Mouse (Mus musculus) stomach, postnatal 0 days (tissue): Measurements from ENCODE around the gene Cdyl. TPM values are rescaled to one million over a fixed set of nuclear protein-coding genes. Genes with fewer than 3 reads are reported as not detected.

Experiments
- ATAC-seq: fragments of 200-750 bp; cut with Nextera tagmentation; 2 replicates; pipeline ENCODE4 v1.8.0; 2017; ENCODE audit not compliant: low FRiP score, low TSS enrichment
- DNase-seq: peaks from one replicate; pipeline ENCODE4 v3.0.0-alpha.2; 2016; ENCODE audit warnings: low spot score
- H3K27ac ChIP-seq: fragments of 300-500 bp; sonication (generic); replicated peaks from 2 replicates; pipeline ENCODE4 v1.5.1; 2014; ENCODE audit warnings: mild to moderate bottlenecking, control low read depth
- H3K27me3 ChIP-seq: fragments of 300-500 bp; sonication (generic); 2 replicates; pipeline ENCODE4 v1.6.1; 2014; ENCODE audit warnings: low read length; ENCODE audit not compliant: control insufficient read depth, insufficient read depth
- H3K36me3 ChIP-seq: fragments of 300-500 bp; sonication (generic); 2 replicates; pipeline ENCODE4 v1.6.1; 2014; ENCODE audit warnings: low read length, mixed read lengths; ENCODE audit not compliant: control insufficient read depth, insufficient read depth
- H3K4me1 ChIP-seq: fragments of 300-500 bp; sonication (generic); replicated peaks from 2 replicates; pipeline ENCODE4 v1.6.1; 2014; ENCODE audit warnings: antibody characterized with exemption; ENCODE audit not compliant: control insufficient read depth, insufficient read depth
- H3K4me2 ChIP-seq: fragments of 300-500 bp; sonication (generic); replicated peaks from 2 replicates; pipeline ENCODE4 v1.6.1; 2014; ENCODE audit warnings: low read depth, mild to moderate bottlenecking, control low read depth, moderate library complexity
- H3K4me3 ChIP-seq: fragments of 300-500 bp; sonication (generic); 2 replicates; pipeline ENCODE4 v1.5.1; 2014; ENCODE audit warnings: low read depth, low read length, control low read depth
- H3K9ac ChIP-seq: fragments of 300-500 bp; sonication (generic); 2 replicates; pipeline ENCODE4 v1.6.1; 2014; ENCODE audit warnings: mild to moderate bottlenecking, low read length, control low read depth, mixed read lengths
- H3K9me3 ChIP-seq: fragments of 300-500 bp; sonication (generic); 2 replicates; pipeline ENCODE4 v1.6.1; 2016; ENCODE audit warnings: low read length; ENCODE audit not compliant: control insufficient read depth
- CTCF ChIP-seq: IDR thresholded peaks from 2 replicates; pipeline ENCODE4 v1.5.1; 2016; ENCODE audit warnings: antibody characterized with exemption, low read depth, mild to moderate bottlenecking, moderate library complexity
- EP300 ChIP-seq: optimal IDR thresholded peaks from 2 replicates; pipeline ENCODE3; 2016; ENCODE audit warnings: antibody characterized with exemption
- WGBS: fragments of 180-500 bp; shearing (Covaris S2); extraction: QIAGEN DNeasy Blood & Tissue Kit; methylation state at CpG from one replicate; pipeline ENCODE4 v1.1.7; 2014; 5-methylcytosine and 5-hydroxymethylcytosine counted together
- polyA plus RNA-seq: library from polyadenylated mRNA; unstranded; fragments of >200 nt; fragmentation: Nextera tagmentation; extraction: Ambion mirVana; gene quantifications from 2 replicates; pipeline ENCODE4 v1.2.1, GENCODE M21; 2015

The Cdyl gene
- polyA plus RNA-seq, 1 experiment from 2014 or later, result 6.9 TPM

DNA sequence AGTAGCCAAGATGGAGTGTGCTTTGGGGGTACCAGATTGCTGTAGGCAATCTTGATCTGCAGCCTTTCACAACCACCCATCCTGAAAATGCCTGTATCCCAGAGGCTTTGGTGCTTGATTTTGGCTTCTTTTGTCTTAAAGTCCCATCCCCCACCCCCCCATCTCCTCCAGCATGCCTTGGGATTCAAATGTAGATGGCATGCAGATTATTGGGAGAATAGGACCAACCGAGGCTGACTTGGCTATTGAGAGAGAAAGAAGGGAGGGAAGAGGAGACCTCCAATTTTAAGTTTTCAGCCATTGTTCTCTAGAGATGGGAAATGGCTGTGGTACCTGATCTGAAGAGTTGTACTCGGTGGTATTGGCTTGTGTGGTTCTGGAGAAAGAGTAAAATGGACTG, 78.6 kb downstream of the Cdyl start:
- no peak overlapping the region for H3K27ac ChIP-seq
- DNase-seq, result no peak
- no peak for ATAC-seq
- no peaks in the 10 kb centered on the region for H3K9me3 ChIP-seq
- H3K4me2 ChIP-seq, result no peak overlapping the region
- H3K27me3 ChIP-seq, result no peaks in the 10 kb centered on the region
- H3K4me1 ChIP-seq, result peaks cover 6% of the 10 kb centered on the region; the same call in 1 of the 2 replicates
- H3K4me3 ChIP-seq, result no peak overlapping the region
- TF ChIP-seq CTCF (no peak), EP300 (no peak)
- H3K36me3 ChIP-seq, result no peaks in the 10 kb centered on the region
- H3K9ac ChIP-seq, result no peak overlapping the region
- WGBS, result 34% methylated on average over 2 of the region's 2 CpGs

DNA sequence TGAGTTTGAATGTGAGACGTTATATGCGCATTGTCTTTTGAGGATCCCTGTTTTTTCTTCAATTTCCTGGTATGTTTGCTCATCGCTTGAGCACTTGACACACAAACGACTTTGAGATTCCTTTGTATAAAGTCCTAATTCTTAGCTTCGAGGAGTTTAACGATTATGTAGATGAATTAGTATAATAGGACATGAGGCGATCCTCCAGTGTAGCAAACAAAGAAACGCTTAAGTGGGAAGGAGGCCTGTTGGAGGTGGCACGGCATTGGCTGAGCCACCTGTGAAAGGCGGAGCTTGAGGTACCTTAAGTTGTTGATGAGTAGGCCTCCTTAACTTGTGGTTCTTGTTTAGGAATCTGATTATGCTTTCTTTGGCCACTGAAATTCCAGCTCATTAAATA, 79.8 kb downstream of the Cdyl start:
- DNase-seq, result no peak
- no peak overlapping the region for H3K9ac ChIP-seq
- H3K4me3 ChIP-seq, result no peak overlapping the region
- no peaks in the 10 kb centered on the region for H3K9me3 ChIP-seq
- WGBS, result 35% methylated on average over 10 of the region's 10 CpGs
- H3K27me3 ChIP-seq, result no peaks in the 10 kb centered on the region
- H3K4me2 ChIP-seq, result no peak overlapping the region
- no peaks in the 10 kb centered on the region for H3K36me3 ChIP-seq
- H3K4me1 ChIP-seq, result peaks cover 6% of the 10 kb centered on the region; the same call in 1 of the 2 replicates
- no peak for TF ChIP-seq CTCF
- TF ChIP-seq EP300, result no peak
- H3K27ac ChIP-seq, result no peak overlapping the region
- no peak for ATAC-seq

DNA sequence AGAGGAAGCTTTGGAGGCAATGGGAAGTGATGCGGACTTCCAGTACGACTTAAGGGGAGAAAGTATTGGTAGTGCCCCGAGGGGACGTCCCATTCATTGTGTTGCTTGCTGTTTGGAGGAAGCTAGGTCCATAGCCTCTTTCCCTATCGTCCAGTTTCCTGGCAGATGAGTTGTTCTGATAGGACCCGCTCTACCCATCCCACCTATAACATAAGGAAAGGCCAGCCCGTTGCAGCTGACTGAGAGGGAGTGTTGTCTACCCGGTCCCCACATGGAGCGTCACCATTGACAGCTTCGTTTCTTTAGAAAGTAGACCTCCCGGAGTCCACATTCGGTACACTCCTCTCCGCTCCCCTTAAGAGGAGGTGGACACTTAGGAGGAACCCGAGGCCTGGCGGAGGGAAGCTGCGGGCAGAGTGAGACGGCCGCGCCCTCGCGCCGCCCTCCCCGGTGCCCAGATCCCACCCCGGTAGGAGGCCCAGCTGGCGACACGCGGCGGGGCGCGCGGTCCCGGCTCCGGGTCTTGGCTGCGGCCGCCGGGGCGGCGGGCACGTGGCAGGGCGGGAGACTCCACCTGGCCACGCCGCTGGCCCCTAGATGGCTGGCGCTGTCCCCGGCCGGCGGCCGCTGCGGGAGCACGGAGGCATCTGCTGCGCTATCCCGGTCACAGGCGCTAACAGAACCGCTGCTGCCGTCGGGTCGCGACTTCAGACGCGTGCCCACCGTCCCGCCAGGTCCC, 80.8 kb downstream of the Cdyl start:
- Histone ChIP-seq H3K4me3 (peak overlapping the region; percentile 92), H3K27me3 (no peaks in the 10 kb centered on the region), H3K4me1 (peaks cover 6% of the 10 kb centered on the region; the same call in 1 of the 2 replicates), H3K9ac (peak overlapping the region; percentile 62), H3K9me3 (no peaks in the 10 kb centered on the region), H3K4me2 (peak overlapping the region; percentile 91), H3K36me3 (no peaks in the 10 kb centered on the region), H3K27ac (peak overlapping the region; percentile 96)
- no peak for TF ChIP-seq CTCF
- TF ChIP-seq EP300, result peak; percentile 50
- WGBS, result 1% methylated on average over 48 of the region's 61 CpGs
- DNase-seq (peak; percentile 90), ATAC-seq (peak; percentile 88)

DNA sequence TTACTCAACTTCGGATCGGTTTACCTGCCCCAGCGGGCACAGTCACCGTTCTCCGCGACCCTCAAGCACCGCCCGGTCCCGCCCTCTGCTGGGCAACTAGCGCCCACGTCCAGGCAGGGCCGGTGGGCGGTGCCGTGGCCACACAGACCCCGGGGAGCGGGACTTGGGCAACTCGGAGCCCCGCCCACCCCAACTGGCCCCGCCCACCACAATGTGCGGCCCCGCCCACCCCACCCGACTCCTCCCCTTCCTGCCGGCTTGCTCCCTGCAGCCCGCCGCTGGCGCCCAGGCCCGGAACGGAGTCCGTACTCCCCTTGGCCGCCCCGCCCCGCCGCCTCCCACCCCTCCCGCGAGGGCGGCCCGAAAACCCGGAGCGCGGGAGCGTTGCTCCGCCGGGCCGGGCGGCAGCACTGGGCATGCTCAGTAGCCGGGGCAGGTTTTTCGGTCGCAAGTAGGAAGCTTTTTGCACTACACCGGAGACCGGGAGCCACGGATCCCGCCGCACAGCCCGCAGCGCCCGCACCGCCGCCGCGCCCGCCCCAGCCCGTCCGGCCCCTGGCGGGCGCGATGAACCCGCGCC, 81.5 kb downstream of the Cdyl start:
- H3K4me3 ChIP-seq, result peak overlapping the region; percentile 92
- H3K4me1 ChIP-seq, result peaks cover 6% of the 10 kb centered on the region; the same call in 1 of the 2 replicates
- no peak for TF ChIP-seq EP300
- peak; percentile 69 for TF ChIP-seq CTCF
- DNase-seq, result peak; percentile 97
- H3K9ac ChIP-seq, result peak overlapping the region; percentile 93
- no peaks in the 10 kb centered on the region for H3K36me3 ChIP-seq
- 0% methylated on average over 21 of the region's 68 CpGs for WGBS
- H3K27ac ChIP-seq, result peak overlapping the region; percentile 96
- no peaks in the 10 kb centered on the region for H3K27me3 ChIP-seq
- peak; percentile 97 for ATAC-seq
- H3K9me3 ChIP-seq, result no peaks in the 10 kb centered on the region
- H3K4me2 ChIP-seq, result peak overlapping the region; percentile 91

GRCm38 (mm10) chr13:35741620-35742421, 82.2 kb downstream of the Cdyl start:
- ATAC-seq, result peak; percentile 77
- no peak for DNase-seq
- H3K27ac ChIP-seq, result peak overlapping the region; percentile 96
- WGBS, result under 1% methylated on average over 60 of the region's 93 CpGs
- TF ChIP-seq EP300 (no peak), CTCF (no peak)
- H3K27me3 ChIP-seq, result no peaks in the 10 kb centered on the region
- peak overlapping the region; percentile 93 for H3K9ac ChIP-seq
- peaks cover 6% of the 10 kb centered on the region; the same call in 1 of the 2 replicates for H3K4me1 ChIP-seq
- H3K9me3 ChIP-seq, result 0 out of 2 replicates have a peak, but pooled peaks cover 3% of the 10 kb centered on the region
- peak overlapping the region; percentile 92 for H3K4me3 ChIP-seq
- no peaks in the 10 kb centered on the region for H3K36me3 ChIP-seq
- H3K4me2 ChIP-seq, result peak overlapping the region; percentile 91
